Mouse (Mus musculus): ENCODE results near the gene Dnajc4. TPM values are rescaled to one million over a fixed set of nuclear protein-coding genes. Genes with fewer than 3 reads are reported as not detected.
A peak's percentile ranks its signal among the peaks of the same experiment; 100 is the strongest.

Gene Dnajc4
- total RNA-seq, 2 experiments from 2014 or later: 43.4 to 50.0 TPM

- peak; percentile 44 to 62 for DNase-seq (ENCODE audit: low spot score in 2 of 2)
Observed at GRCm38 (mm10) chr19:6950613-6951153, 41.7 kb downstream of the Dnajc4 start.

GRCm38 (mm10) chr19:6949951-6950350, 42.4 kb downstream of the Dnajc4 start:
- peak in 1 of 2 experiments; percentile 19 for DNase-seq (ENCODE audit: low spot score in 2 of 2)

- DNase-seq (ENCODE audit: low spot score in 2 of 2): no peak
Observed at GRCm38 (mm10) chr19:6949532-6949931, 42.8 kb downstream of the Dnajc4 start.

GRCm38 (mm10) chr19:6948186-6948585, 44.2 kb downstream of the Dnajc4 start:
- no peak for DNase-seq (ENCODE audit: low spot score in 2 of 2)

- DNase-seq (ENCODE audit: low spot score in 2 of 2): no peak
Observed at GRCm38 (mm10) chr19:6947742-6948141, 44.6 kb downstream of the Dnajc4 start.

- DNase-seq (ENCODE audit: low spot score in 2 of 2): no peak
Observed at GRCm38 (mm10) chr19:6943709-6944108, 48.7 kb downstream of the Dnajc4 start.

- DNase-seq (ENCODE audit: low spot score in 2 of 2): no peak
Observed at GRCm38 (mm10) chr19:6942764-6943163, 49.6 kb downstream of the Dnajc4 start.

GRCm38 (mm10) chr19:6942249-6942691, 50.1 kb downstream of the Dnajc4 start, which contains the start of gene Gpr137:
Gpr137 (minus strand) TSS chr19:6942480.
- peak; percentile 88 to 89 for DNase-seq (ENCODE audit: low spot score in 2 of 2)

- DNase-seq (ENCODE audit: low spot score in 2 of 2): peak; percentile 96
Observed at GRCm38 (mm10) chr19:6941372-6942248, 50.8 kb downstream of the Dnajc4 start, which contains the start of gene Bad. Bad (plus strand) TSS chr19:6941861.

GRCm38 (mm10) chr19:6940396-6941351, 51.7 kb downstream of the Dnajc4 start:
- DNase-seq (ENCODE audit: low spot score in 2 of 2): no peak

GRCm38 (mm10) chr19:6939106-6940002, 53.0 kb downstream of the Dnajc4 start:
- no peak for DNase-seq (ENCODE audit: low spot score in 2 of 2)

Other genes with a start within 250 kb of the Dnajc4 start
- 10 to 100 TPM; 23.2 to 25.3 TPM for gene Rps6ka4, start 151.9 kb downstream of the Dnajc4 start, total RNA-seq (2021)
- gene Ccdc88b, start 134.4 kb downstream of the Dnajc4 start, total RNA-seq (2021): 1 to 10 TPM; 2.0 TPM
- 100 to 1,000 TPM in 1 of 2 experiments, 10 to 100 TPM in 1; 83.2 to 110 TPM for gene Trmt112, start 82.9 kb downstream of the Dnajc4 start, total RNA-seq (2021)
- 100 to 1,000 TPM; 303 to 375 TPM for gene Prdx5, start 82.5 kb downstream of the Dnajc4 start, total RNA-seq (2021)
- 10 to 100 TPM; 38.7 to 63.0 TPM for gene Esrra, start 70.8 kb downstream of the Dnajc4 start, total RNA-seq (2021)
- 1 to 10 TPM in 1 of 2 experiments, not detected in 1; 1.2 TPM for gene Catsperz, start 67.2 kb downstream of the Dnajc4 start, total RNA-seq (2021)
- gene Kcnk4, start 58.1 kb downstream of the Dnajc4 start, total RNA-seq (2021): under 1 TPM; 0.23 to 0.35 TPM
- 10 to 100 TPM; 45.5 to 46.0 TPM for gene Bad, start 50.7 kb downstream of the Dnajc4 start, total RNA-seq (2021)
- gene Gpr137, start 50.1 kb downstream of the Dnajc4 start, total RNA-seq (2021): 10 to 100 TPM; 56.4 to 56.8 TPM
- gene Ppp1r14b, start 17.6 kb downstream of the Dnajc4 start, total RNA-seq (2021): 100 to 1,000 TPM; 160 to 199 TPM
- gene Plcb3, start 16.1 kb downstream of the Dnajc4 start, total RNA-seq (2021): 10 to 100 TPM; 34.1 to 43.9 TPM
- 100 to 1,000 TPM in 1 of 2 experiments, 10 to 100 TPM in 1; 86.9 to 104 TPM for gene Fkbp2, start 12.1 kb downstream of the Dnajc4 start, total RNA-seq (2021)
- gene Vegfb, start 4.9 kb downstream of the Dnajc4 start, total RNA-seq (2021): 100 to 1,000 TPM in 1 of 2 experiments, 10 to 100 TPM in 1; 84.3 to 164 TPM
- gene Nudt22, start 3.5 kb upstream of the Dnajc4 start, total RNA-seq (2021): 10 to 100 TPM; 21.5 to 24.7 TPM
- gene Trpt1, start 3.6 kb upstream of the Dnajc4 start, total RNA-seq (2021): 10 to 100 TPM; 11.4 to 15.4 TPM
- gene Fermt3, start 26.9 kb upstream of the Dnajc4 start, total RNA-seq (2021): 1 to 10 TPM; 7.4 to 8.7 TPM
- gene Stip1, start 47.4 kb upstream of the Dnajc4 start, total RNA-seq (2021): 100 to 1,000 TPM; 284 to 378 TPM
- 10 to 100 TPM; 62.4 to 77.9 TPM for gene Macrod1, start 64.2 kb upstream of the Dnajc4 start, total RNA-seq (2021)
- gene Flrt1, start 113.2 kb upstream of the Dnajc4 start, total RNA-seq (2021): 1 to 10 TPM; 2.1 to 9.3 TPM
- gene Otub1, start 213.7 kb upstream of the Dnajc4 start, total RNA-seq (2021): 100 to 1,000 TPM in 1 of 2 experiments, 10 to 100 TPM in 1; 96.7 to 125 TPM
- gene Cox8a, start 225.0 kb upstream of the Dnajc4 start, total RNA-seq (2021): 1,000 to 10,000 TPM; 1,005 to 1,597 TPM
- gene Naa40, start 248.6 kb upstream of the Dnajc4 start, total RNA-seq (2021): 10 to 100 TPM; 18.6 to 20.7 TPM